Mouse (Mus musculus) forebrain, embryonic 14.5 days (tissue): ENCODE measurements around the gene Lrrc59. TPM values are rescaled to one million over a fixed set of nuclear protein-coding genes. Genes with fewer than 3 reads are reported as not detected.

Experiments used
- ATAC-seq: fragments of 200-750 bp; cut with Nextera tagmentation; 2 replicates; pipeline ENCODE4 v1.8.0; 2017; ENCODE audit warnings: mild to moderate bottlenecking, moderate library complexity
- DNase-seq: peaks from one replicate; pipeline ENCODE4 v3.0.0-alpha.2; 2015; ENCODE audit warnings: low spot score
- H3K27ac ChIP-seq: fragments of 300-500 bp; sonication (generic); 2 replicates; pipeline ENCODE4 v1.5.1; 2014; ENCODE audit warnings: low read depth, mild to moderate bottlenecking, control low read depth, low read length, moderate library complexity
- H3K27me3 ChIP-seq: fragments of 300-500 bp; sonication (generic); replicated peaks from 2 replicates; pipeline ENCODE4 v1.6.1; 2014; ENCODE audit warnings: low read length, control low read depth, mixed read lengths; ENCODE audit not compliant: control insufficient read depth, insufficient read depth
- H3K36me3 ChIP-seq: fragments of 300-500 bp; sonication (generic); 2 replicates; pipeline ENCODE4 v1.6.1; 2014; ENCODE audit warnings: low read length, control low read depth; ENCODE audit not compliant: control insufficient read depth, insufficient read depth
- H3K4me1 ChIP-seq: fragments of 300-500 bp; sonication (generic); 2 replicates; pipeline ENCODE4 v1.6.1; 2014; ENCODE audit warnings: antibody characterized with exemption, low read length, control low read depth; ENCODE audit not compliant: control insufficient read depth, insufficient read depth
- H3K4me2 ChIP-seq: fragments of 300-500 bp; sonication (generic); 2 replicates; pipeline ENCODE4 v1.6.1; 2014; ENCODE audit warnings: mild to moderate bottlenecking, control low read depth, low read length
- H3K4me3 ChIP-seq: fragments of 300-500 bp; sonication (generic); 2 replicates; pipeline ENCODE4 v1.5.1; 2014; ENCODE audit warnings: low read depth, low read length, control low read depth
- H3K9ac ChIP-seq: fragments of 300-500 bp; sonication (generic); 2 replicates; pipeline ENCODE4 v1.6.1; 2014; ENCODE audit warnings: mild to moderate bottlenecking, low read length, control low read depth, moderate library complexity
- H3K9me3 ChIP-seq: fragments of 300-500 bp; sonication (generic); replicated peaks from 2 replicates; pipeline ENCODE4 v1.6.1; 2016; ENCODE audit warnings: low read length, control low read depth, mixed read lengths; ENCODE audit not compliant: control insufficient read depth
- WGBS: fragments of 180-500 bp; shearing (Covaris S2); extraction: QIAGEN DNeasy Blood & Tissue Kit; methylation state at CpG from one replicate; pipeline ENCODE4 v1.1.7; 2014; 5-methylcytosine and 5-hydroxymethylcytosine counted together
- polyA plus RNA-seq: library from polyadenylated mRNA; unstranded; fragments of >200 nt; fragmentation: Nextera tagmentation; extraction: Ambion mirVana; gene quantifications from 2 replicates; pipeline ENCODE4 v1.2.1, GENCODE M21; 2014

Lrrc59 gene
- polyA plus RNA-seq, 1 experiment from 2014 or later = 120 TPM

GRCm38 (mm10) chr11:94652973-94653372 lies 23.4 kb downstream of the Lrrc59 start:
- DNase-seq = no peak
- Histone ChIP-seq H3K9me3 (no peaks in the 10 kb centered on the region), H3K9ac (0 out of 2 replicates have a peak overlapping the region, but pooled peaks have one; percentile 66), H3K4me2 (peak overlapping the region; percentile 84), H3K27me3 (no peaks in the 10 kb centered on the region), H3K27ac (no peak overlapping the region), H3K4me3 (peak overlapping the region; percentile 51), H3K36me3 (peaks cover 27% of the 10 kb centered on the region), H3K4me1 (peaks cover 15% of the 10 kb centered on the region)
- WGBS = 52% methylated on average over 8 of the region's 8 CpGs
- no peak for ATAC-seq

- Histone ChIP-seq H3K27me3 (no peaks in the 10 kb centered on the region), H3K9me3 (no peaks in the 10 kb centered on the region), H3K9ac (peak within 1 kb of the TSS; percentile 66), H3K4me1 (peaks cover 15% of the 10 kb centered on the region), H3K4me2 (peak within 1 kb of the TSS; percentile 84), H3K27ac (peak within 1 kb of the TSS; percentile 86), H3K36me3 (peaks cover 33% of the 10 kb centered on the region), H3K4me3 (peak within 1 kb of the TSS; percentile 51)
- DNase-seq = peak; percentile 90
- WGBS = under 1% methylated on average over 32 of the region's 32 CpGs
- ATAC-seq = peak; percentile 94
Observed at GRCm38 (mm10) chr11:94653663-94654436, 24.3 kb downstream of the Lrrc59 start, which contains the start of the genes Mrpl27 and Eme1. Gene Mrpl27, plus strand, starts transcription at chr11:94653767. Gene Eme1, minus strand, starts transcription at chr11:94653964.

GRCm38 (mm10) chr11:94661344-94661743 lies 31.8 kb downstream of the Lrrc59 start:
- no peak overlapping the region for H3K9ac ChIP-seq
- no peaks in the 10 kb centered on the region for H3K9me3 ChIP-seq
- H3K27ac ChIP-seq = no peak overlapping the region
- ATAC-seq (no peak), DNase-seq (no peak)
- H3K27me3 ChIP-seq = no peaks in the 10 kb centered on the region
- 79% methylated on average over 1 of the region's 1 CpGs for WGBS
- H3K4me3 ChIP-seq = no peak overlapping the region
- no peak overlapping the region for H3K4me2 ChIP-seq
- H3K4me1 ChIP-seq = no peaks in the 10 kb centered on the region
- peaks cover 82% of the 10 kb centered on the region for H3K36me3 ChIP-seq

- H3K4me2 ChIP-seq = no peak overlapping the region
- peaks cover 91% of the 10 kb centered on the region for H3K36me3 ChIP-seq
- H3K4me3 ChIP-seq = no peak overlapping the region
- DNase-seq (no peak), ATAC-seq (no peak)
- no peak overlapping the region for H3K27ac ChIP-seq
- no peaks in the 10 kb centered on the region for H3K9me3 ChIP-seq
- no peak overlapping the region for H3K9ac ChIP-seq
- no peaks in the 10 kb centered on the region for H3K4me1 ChIP-seq
- H3K27me3 ChIP-seq = no peaks in the 10 kb centered on the region
- WGBS = 97% methylated on average over 6 of the region's 6 CpGs
Observed at GRCm38 (mm10) chr11:94665281-94665680, 35.7 kb downstream of the Lrrc59 start.

DNA sequence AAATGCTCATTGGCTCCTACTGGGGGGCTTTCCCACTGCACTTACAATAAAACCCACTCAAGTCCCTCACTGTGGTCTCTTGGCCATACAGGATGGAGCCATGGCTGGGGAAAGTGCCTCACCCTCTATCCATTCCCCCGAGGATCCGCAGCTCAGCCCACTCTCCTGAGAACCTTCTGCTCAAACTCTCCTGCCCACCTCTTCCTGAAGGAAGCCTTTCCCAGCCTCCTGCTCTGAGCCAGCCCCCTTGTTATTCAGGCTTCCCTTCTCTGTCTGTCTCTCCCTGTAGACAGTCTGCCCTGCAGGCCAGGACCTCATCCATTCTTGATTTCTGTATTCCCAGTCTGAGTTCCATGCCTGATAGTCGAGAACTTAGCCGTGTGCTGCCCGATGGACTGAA lies 45.4 kb downstream of the Lrrc59 start:
- peaks cover 14% of the 10 kb centered on the region for H3K4me1 ChIP-seq
- no peak for DNase-seq
- no peak for ATAC-seq
- no peak overlapping the region for H3K4me2 ChIP-seq
- no peak overlapping the region for H3K27ac ChIP-seq
- no peak overlapping the region for H3K9ac ChIP-seq
- 84% methylated on average over 5 of the region's 5 CpGs for WGBS
- no peaks in the 10 kb centered on the region for H3K9me3 ChIP-seq
- peaks cover 9% of the 10 kb centered on the region for H3K36me3 ChIP-seq
- no peak overlapping the region for H3K4me3 ChIP-seq
- H3K27me3 ChIP-seq = no peaks in the 10 kb centered on the region

DNA sequence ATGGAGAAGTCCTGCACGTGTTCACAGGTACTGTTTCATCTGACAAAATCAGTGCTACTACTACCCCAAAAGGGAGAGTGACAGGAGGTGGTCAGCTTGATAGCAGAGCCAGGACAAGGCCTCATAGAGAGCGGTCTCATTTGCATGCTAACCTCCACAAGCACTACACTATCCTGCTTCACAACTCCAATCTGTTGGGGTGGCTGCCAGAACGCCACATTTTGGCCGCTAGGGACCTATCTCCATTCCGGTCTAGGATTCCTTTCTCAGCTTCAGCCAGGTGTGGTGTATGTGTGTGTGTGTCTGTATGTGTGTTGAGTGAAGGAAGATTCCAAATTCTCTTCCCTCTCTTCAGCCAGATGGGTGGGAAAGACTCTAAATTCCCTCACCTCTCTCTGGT lies 45.9 kb downstream of the Lrrc59 start:
- no peak overlapping the region for H3K27ac ChIP-seq
- H3K4me3 ChIP-seq = no peak overlapping the region

GRCm38 (mm10) chr11:94676308-94676707 lies 46.7 kb downstream of the Lrrc59 start:
- Histone ChIP-seq H3K9me3 (no peaks in the 10 kb centered on the region), H3K4me2 (peak overlapping the region; percentile 88), H3K27me3 (no peaks in the 10 kb centered on the region), H3K9ac (peak overlapping the region; percentile 94), H3K4me1 (peaks cover 14% of the 10 kb centered on the region), H3K4me3 (peak overlapping the region; percentile 64), H3K27ac (no peak overlapping the region), H3K36me3 (no peaks in the 10 kb centered on the region)
- 42% methylated on average over 4 of the region's 4 CpGs for WGBS
- no peak for ATAC-seq
- DNase-seq = no peak

More for the DNA sequence above, 45.9 kb downstream of the Lrrc59 start:
- Histone ChIP-seq H3K4me2 (no peak overlapping the region), H3K9ac (no peak overlapping the region; the same call in 1 of the 2 replicates), H3K36me3 (peaks cover 5% of the 10 kb centered on the region; the same call in 1 of the 2 replicates), H3K4me1 (peaks cover 14% of the 10 kb centered on the region), H3K27me3 (no peaks in the 10 kb centered on the region), H3K9me3 (no peaks in the 10 kb centered on the region)
- 81% methylated on average over 5 of the region's 5 CpGs for WGBS
- no peak for ATAC-seq
- no peak for DNase-seq

GRCm38 (mm10) chr11:94676754-94677606 lies 47.4 kb downstream of the Lrrc59 start, which contains the start of gene Xylt2:
Gene Xylt2, minus strand, starts transcription at chr11:94677515.
- peak within 1 kb of the TSS; percentile 88 for H3K4me2 ChIP-seq
- 0% methylated on average over 77 of the region's 82 CpGs for WGBS
- DNase-seq = peak; percentile 96

More at GRCm38 (mm10) chr11:94676754-94677606, 47.4 kb downstream of the Lrrc59 start, which contains the start of gene Xylt2:
- peak; percentile 97 for ATAC-seq
- Histone ChIP-seq H3K4me3 (peak within 1 kb of the TSS; percentile 64), H3K27me3 (no peaks in the 10 kb centered on the region), H3K9me3 (no peaks in the 10 kb centered on the region), H3K9ac (peak within 1 kb of the TSS; percentile 94), H3K4me1 (peaks cover 14% of the 10 kb centered on the region), H3K36me3 (no peaks in the 10 kb centered on the region), H3K27ac (peak within 1 kb of the TSS; percentile 84)
